Mouse (Mus musculus): ENCODE measurements around the gene Gm12794. TPM values are rescaled to one million over a fixed set of nuclear protein-coding genes. Genes with fewer than 3 reads are reported as not detected.
"Not testable (repeated sequence)": the region's sequence is repeated elsewhere in the genome, so short reads cannot be mapped to it uniquely, and the experiment has no call there.

Gm12794 gene
- total RNA-seq (2015; ENCODE audit: low replicate concordance), result not detected in 2 replicates
- not detected in 2 replicates for total RNA-seq (2017; ENCODE audit: low replicate concordance)

DNA sequence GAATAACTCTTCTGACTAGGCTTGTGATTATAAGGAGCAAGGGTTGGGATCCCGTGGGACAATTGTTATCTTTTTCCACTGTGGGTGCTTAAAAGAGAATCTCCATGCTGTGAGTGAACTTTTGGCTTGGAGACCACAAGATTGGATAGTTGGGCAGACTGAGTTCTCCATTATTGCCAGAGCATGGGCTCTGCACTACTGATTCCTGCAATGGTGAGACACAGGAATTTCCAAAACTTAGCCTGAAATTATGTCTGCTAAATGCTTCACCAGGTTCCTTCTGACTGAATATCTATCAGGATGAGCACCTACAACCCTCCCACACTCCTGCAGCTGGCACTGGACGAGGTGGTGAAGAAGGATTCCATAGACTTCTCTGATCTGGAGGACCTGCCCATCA lies at the start of gene Gm12794:
Gene Gm12794, plus strand, starts transcription at position 301 of the 400 bp plus-strand sequence.
- ATAC-seq (replicated peaks; ENCODE audit: low FRiP score, poor library complexity, severe bottlenecking), result not testable (repeated sequence)

DNA sequence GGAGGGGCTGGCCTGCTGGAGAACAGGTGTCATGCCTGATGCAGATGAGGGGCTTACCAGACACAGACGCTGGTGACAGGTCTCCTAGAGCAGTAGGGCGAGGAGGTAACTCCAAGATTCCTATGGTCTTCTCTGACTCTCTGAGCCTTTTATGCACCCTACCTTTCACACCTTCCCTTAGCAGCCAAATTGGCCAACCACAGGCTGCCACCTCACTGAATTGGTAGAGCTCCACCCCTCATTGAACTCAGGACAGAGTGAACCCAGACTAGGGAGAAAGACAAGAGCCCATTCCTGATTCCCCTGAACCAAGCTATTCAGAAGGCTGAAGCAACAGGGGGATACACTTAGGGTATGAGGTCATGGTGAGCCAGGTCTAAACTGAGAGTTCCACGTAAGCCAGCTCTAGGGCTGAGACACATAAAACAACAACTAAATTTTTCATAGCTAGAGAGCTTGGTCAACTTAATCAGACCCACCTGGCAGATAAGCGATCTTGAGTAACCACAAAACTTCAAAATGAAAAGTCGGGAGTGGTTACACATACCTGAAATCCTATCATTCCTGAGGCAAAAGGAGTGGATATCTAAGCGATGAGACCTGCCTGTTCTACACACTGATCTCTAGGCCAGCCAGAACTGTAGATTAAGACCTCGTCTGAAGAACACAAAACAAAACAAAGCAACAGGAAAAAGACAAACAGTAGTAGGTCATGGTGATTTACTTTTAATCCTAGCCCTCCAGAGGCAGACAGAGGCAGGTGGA lies 46.4 kb upstream of the Gm12794 start, which contains the start of gene C130073F10Rik:
Gene C130073F10Rik, minus strand, starts transcription at position 134 of the 765 bp plus-strand sequence.
- no peak for ATAC-seq (replicated peaks; ENCODE audit: low FRiP score, poor library complexity, severe bottlenecking)

GRCm38 (mm10) chr4:101908821-101909220 lies 31.4 kb upstream of the Gm12794 start, which contains the start of gene Gm12800:
Gene Gm12800 (plus strand): TSS chr4:101909121.
- ATAC-seq (replicated peaks; ENCODE audit: low FRiP score, poor library complexity, severe bottlenecking), result not testable (repeated sequence)

- ATAC-seq (replicated peaks; ENCODE audit: low FRiP score, poor library complexity, severe bottlenecking), result not testable (repeated sequence)
These were observed 40.7 kb downstream of the Gm12794 start, which contains the start of gene Gm12790 for GRCm38 (mm10) chr4:101980949-101981348. Gene Gm12790 (minus strand): TSS chr4:101981049.

DNA sequence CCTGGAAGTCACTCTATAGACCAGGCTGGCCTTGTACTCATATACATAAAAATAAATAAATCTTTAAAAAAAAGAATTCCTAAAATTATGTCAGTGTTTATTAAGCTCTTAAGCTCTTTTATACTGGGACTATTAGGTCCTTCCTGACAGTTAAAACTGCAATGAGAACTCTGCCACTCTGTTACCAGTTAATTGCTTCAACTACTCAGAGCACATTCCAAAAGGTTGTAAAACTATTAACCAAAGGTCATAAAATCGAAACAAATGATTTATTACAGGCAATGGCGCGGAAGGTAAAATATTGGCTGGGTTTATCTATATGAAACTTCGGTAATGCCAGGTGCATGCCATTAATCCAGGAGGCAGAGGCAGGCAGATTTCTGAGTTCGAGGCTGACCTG lies 45.5 kb downstream of the Gm12794 start:
- no peak for ATAC-seq (replicated peaks; ENCODE audit: low FRiP score, poor library complexity, severe bottlenecking)

- ATAC-seq (replicated peaks; ENCODE audit: low FRiP score, poor library complexity, severe bottlenecking), result not testable (repeated sequence)
These were observed 46.1 kb downstream of the Gm12794 start, which contains the start of gene Gm12789 for GRCm38 (mm10) chr4:101986326-101986725. Gene Gm12789 (plus strand): TSS chr4:101986626.

Other genes with a start within 250 kb of the Gm12794 start
- gene Lepr, start 223.0 kb upstream of the Gm12794 start, total RNA-seq (2015; ENCODE audit: low replicate concordance), result 1.3 and 3.2 TPM in 2 replicates
- gene Lepr, start 223.0 kb upstream of the Gm12794 start, total RNA-seq (2017; ENCODE audit: low replicate concordance), result 2.8 and 4.1 TPM in 2 replicates
- not detected in 2 replicates for gene B020004J07Rik, start 96.4 kb upstream of the Gm12794 start, total RNA-seq (2015; ENCODE audit: low replicate concordance)
- not detected in 2 replicates for gene B020004J07Rik, start 96.4 kb upstream of the Gm12794 start, total RNA-seq (2017; ENCODE audit: low replicate concordance)
- not detected in 2 replicates for gene C130073F10Rik, start 46.6 kb upstream of the Gm12794 start, total RNA-seq (2015; ENCODE audit: low replicate concordance)
- not detected in 2 replicates for gene C130073F10Rik, start 46.6 kb upstream of the Gm12794 start, total RNA-seq (2017; ENCODE audit: low replicate concordance)
- not detected in 2 replicates for gene Gm12800, start 31.3 kb upstream of the Gm12794 start, total RNA-seq (2015; ENCODE audit: low replicate concordance)
- not detected in 2 replicates for gene Gm12800, start 31.3 kb upstream of the Gm12794 start, total RNA-seq (2017; ENCODE audit: low replicate concordance)
- gene Gm12790, start 40.6 kb downstream of the Gm12794 start, total RNA-seq (2015; ENCODE audit: low replicate concordance), result not detected in 2 replicates
- gene Gm12790, start 40.6 kb downstream of the Gm12794 start, total RNA-seq (2017; ENCODE audit: low replicate concordance), result not detected in 2 replicates
- gene Gm12789, start 46.2 kb downstream of the Gm12794 start, total RNA-seq (2015; ENCODE audit: low replicate concordance), result not detected in 2 replicates
- gene Gm12789, start 46.2 kb downstream of the Gm12794 start, total RNA-seq (2017; ENCODE audit: low replicate concordance), result not detected in 2 replicates
- gene Pde4b, start 147.1 kb downstream of the Gm12794 start, total RNA-seq (2015; ENCODE audit: low replicate concordance), result 6.8 and 14.7 TPM in 2 replicates
- gene Pde4b, start 147.1 kb downstream of the Gm12794 start, total RNA-seq (2017; ENCODE audit: low replicate concordance), result 3.2 and 5.4 TPM in 2 replicates